Mouse (Mus musculus): Measurements from ENCODE around the gene Aloxe3.

DNA sequence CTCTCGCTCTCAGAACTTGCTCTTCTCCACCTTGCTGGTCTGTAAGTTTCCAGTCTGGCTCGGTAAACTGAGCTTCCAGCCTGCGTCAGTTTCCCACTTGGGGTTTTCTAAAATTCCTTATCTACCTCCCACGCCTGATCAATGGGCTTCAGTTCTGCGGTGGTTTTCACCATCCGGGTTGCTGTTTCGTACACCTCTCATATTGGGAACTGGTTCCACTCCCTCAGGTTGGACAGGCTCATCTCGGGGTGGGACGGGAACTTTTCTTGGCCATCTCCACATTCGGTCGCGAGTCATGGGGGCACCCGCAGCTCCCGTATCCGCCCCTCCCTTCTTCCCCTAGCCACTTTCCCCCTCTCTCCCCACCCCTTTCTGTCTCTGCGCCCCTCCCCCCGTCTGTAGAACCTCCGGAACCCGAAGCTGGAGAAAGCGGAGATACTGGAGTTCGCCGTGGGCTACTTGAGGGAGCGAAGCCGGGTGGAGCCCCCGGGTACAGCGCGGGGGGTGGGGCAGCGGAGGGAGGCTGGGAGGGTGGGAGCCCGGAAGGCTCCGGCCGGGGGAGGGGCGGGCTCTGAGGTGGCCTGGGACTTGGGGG lies 3.9 kb upstream of the Aloxe3 start:
- TF ChIP-seq NELFE (IDR thresholded peaks at IDR 0.05; ENCODE audit: low read depth, low read length) (no peak), JUND (conservative IDR thresholded peaks at IDR 0.05; ENCODE audit: low read depth, low read length) (no peak), ZC3H11A (IDR thresholded peaks at IDR 0.05; ENCODE audit: low read depth, low read length) (no peak), CTCF (conservative IDR thresholded peaks at IDR 0.05 in 1 of 2, IDR thresholded peaks at IDR 0.05 in 1 of 2; ENCODE audit: low read depth in 2 of 2, low read length in 2 of 2) (no peak), SMC3 (IDR thresholded peaks at IDR 0.05; ENCODE audit: low read depth, low read length) (no peak), USF1 (IDR thresholded peaks at IDR 0.05; ENCODE audit: low read depth, low read length) (no peak), POLR2A (IDR thresholded peaks at IDR 0.05; ENCODE audit: low read depth, low read length) (no peak), TCF12 (IDR thresholded peaks at IDR 0.05; ENCODE audit: low read depth, low read length) (no peak)

All from CH12.LX (cell line).